Mouse (Mus musculus) right cerebral cortex, adult 18-20 months (tissue): ENCODE measurements around the gene Ndufc2.

Experiments used
- DNase-seq: peaks from one replicate; pipeline ENCODE4 v3.0.0; 2022; ENCODE audit warnings: mixed read lengths

Gene Ndufc2

GRCm38 (mm10) chr7:97387561-97388147, 12.1 kb upstream of the Ndufc2 start:
- DNase-seq: no peak

- DNase-seq: no peak
Measured at GRCm38 (mm10) chr7:97388541-97388940, 11.3 kb upstream of the Ndufc2 start.

- DNase-seq: no peak
Measured at GRCm38 (mm10) chr7:97391293-97392078, 8.3 kb upstream of the Ndufc2 start.

GRCm38 (mm10) chr7:97392079-97392445, 7.7 kb upstream of the Ndufc2 start:
- DNase-seq: no peak

- DNase-seq: no peak
Measured at GRCm38 (mm10) chr7:97394375-97394774, 5.4 kb upstream of the Ndufc2 start.

- no peak for DNase-seq
Measured at GRCm38 (mm10) chr7:97398943-97399342, 860 bp upstream of the Ndufc2 start.

GRCm38 (mm10) chr7:97407145-97407544, 7.3 kb downstream of the Ndufc2 start:
- no peak for DNase-seq

GRCm38 (mm10) chr7:97411106-97411505, 11.3 kb downstream of the Ndufc2 start:
- no peak for DNase-seq

GRCm38 (mm10) chr7:97411575-97411974, 11.8 kb downstream of the Ndufc2 start:
- no peak for DNase-seq

- no peak for DNase-seq
Measured at GRCm38 (mm10) chr7:97413981-97414380, 14.2 kb downstream of the Ndufc2 start.

GRCm38 (mm10) chr7:97414426-97414825, 14.6 kb downstream of the Ndufc2 start:
- DNase-seq: no peak

- DNase-seq: no peak
Measured at GRCm38 (mm10) chr7:97414915-97415687, 15.3 kb downstream of the Ndufc2 start.

- no peak for DNase-seq
Measured at GRCm38 (mm10) chr7:97416473-97416872, 16.7 kb downstream of the Ndufc2 start.

- peak; percentile 80 for DNase-seq
Measured at GRCm38 (mm10) chr7:97416906-97417777, 17.3 kb downstream of the Ndufc2 start, which contains the start of gene Thrsp. Gene Thrsp (minus strand): TSS chr7:97417730.

GRCm38 (mm10) chr7:97418717-97419116, 18.9 kb downstream of the Ndufc2 start:
- no peak for DNase-seq

- DNase-seq: no peak
Measured at GRCm38 (mm10) chr7:97419163-97419562, 19.4 kb downstream of the Ndufc2 start.

- no peak for DNase-seq
Measured at GRCm38 (mm10) chr7:97420406-97420805, 20.6 kb downstream of the Ndufc2 start.

- no peak for DNase-seq
Measured at GRCm38 (mm10) chr7:97420958-97421651, 21.3 kb downstream of the Ndufc2 start.

GRCm38 (mm10) chr7:97423754-97424153, 24.0 kb downstream of the Ndufc2 start:
- DNase-seq: no peak

- DNase-seq: peak; percentile 76
Measured at GRCm38 (mm10) chr7:97424621-97425245, 24.9 kb downstream of the Ndufc2 start.

GRCm38 (mm10) chr7:97426566-97426965, 26.8 kb downstream of the Ndufc2 start:
- no peak for DNase-seq

- DNase-seq: no peak
Measured at GRCm38 (mm10) chr7:97427296-97427695, 27.5 kb downstream of the Ndufc2 start.
